Mouse (Mus musculus) heart, adult 2 months (tissue): ENCODE measurements around the gene Itga3. TPM values are rescaled to one million over a fixed set of nuclear protein-coding genes. Genes with fewer than 3 reads are reported as not detected.

ENCODE experiments used
- DNase-seq, 2 experiments: peaks; one replicate each; pipeline ENCODE4 v3.0.0; 2021
- H3K27ac ChIP-seq: fragments of 200-600 bp; 2 replicates; pipeline ENCODE4 v1.8.1; 2022
- H3K27me3 ChIP-seq: fragments of 200-500 bp; 2 replicates; pipeline ENCODE4 v1.6.1; 2012; ENCODE audit warnings: mild to moderate bottlenecking, low read length, inconsistent platforms, mixed read lengths; ENCODE audit not compliant: control insufficient read depth, insufficient read depth
- H3K36me3 ChIP-seq: fragments of 200-500 bp; 2 replicates; pipeline ENCODE4 v1.6.1; 2012; ENCODE audit warnings: low read length, inconsistent platforms; ENCODE audit not compliant: control insufficient read depth, insufficient read depth
- H3K4me1 ChIP-seq: fragments of 200-500 bp; 2 replicates; pipeline ENCODE4 v1.6.1; 2011; ENCODE audit warnings: low read length; ENCODE audit not compliant: control insufficient read depth, insufficient read depth
- H3K4me3 ChIP-seq: fragments of 200-600 bp; 2 replicates; pipeline ENCODE4 v1.8.1; 2022
- H3K79me2 ChIP-seq: fragments of 200-500 bp; replicated peaks from 2 replicates; pipeline ENCODE4 v1.6.1; 2012; ENCODE audit warnings: mild to moderate bottlenecking, inconsistent platforms, low read length, moderate library complexity, mixed read lengths; ENCODE audit not compliant: control insufficient read depth, insufficient read depth
- H3K9ac ChIP-seq: fragments of 200-500 bp; 2 replicates; pipeline ENCODE4 v1.6.1; 2012; ENCODE audit warnings: low read depth, mild to moderate bottlenecking, control low read depth, inconsistent platforms, low read length, mixed read lengths
- CTCF ChIP-seq: fragments of 200-600 bp; IDR thresholded peaks from 2 replicates; pipeline ENCODE4 v1.8.1; 2022; ENCODE audit warnings: antibody characterized with exemption, mild to moderate bottlenecking, moderate library complexity
- EP300 ChIP-seq: fragments of 200-500 bp; IDR thresholded peaks from 2 replicates; pipeline ENCODE4 v1.6.1; 2011; ENCODE audit warnings: low read depth, low read length, control low read depth; ENCODE audit not compliant: insufficient read depth
- POLR2A ChIP-seq: fragments of 200-500 bp; IDR thresholded peaks from 2 replicates; pipeline ENCODE4 v1.6.1; 2011; ENCODE audit warnings: mild to moderate bottlenecking, low read depth, low read length, control low read depth; ENCODE audit not compliant: insufficient read depth
- WGBS: fragments of 180-500 bp; shearing (Covaris S2); methylation state at CpG from one replicate; pipeline ENCODE4 v1.1.7; 2018; 5-methylcytosine and 5-hydroxymethylcytosine counted together
- intact Hi-C: fragments of 180-260 bp; cut with DNase I; formaldehyde crosslinking; loops from one replicate; pipeline ENCODE4 v1.15.1; 2025
- polyA plus RNA-seq: library from polyadenylated mRNA; depleted of rRNA; stranded (reverse); fragments of >200 nt; gene quantifications from 2 replicates; pipeline ENCODE4 v1.2.3, GENCODE M21; 2012
- total RNA-seq, 2 experiments: library from RNA; stranded (reverse); gene quantifications; 2 replicates each; pipeline ENCODE4 v1.2.3; 2021

Itga3 gene
- total and polyA plus RNA-seq, 3 experiments: 10.4 to 11.4 (median 10.6) TPM

- Histone ChIP-seq H3K4me3 (no peak within 1 kb of the TSS), H3K36me3 (no peaks in the 10 kb centered on the region)
Measured at GRCm38 (mm10) chr11:95119990-95120632, 43.5 kb upstream of the Itga3 start, which contains the start of gene Dlx3. TSS of gene Dlx3 (plus strand) at chr11:95120119.

GRCm38 (mm10) chr11:95118505-95118904, 41.9 kb upstream of the Itga3 start:
- peaks cover 19% of the 10 kb centered on the region for H3K27me3 ChIP-seq
- intact Hi-C loops: loop anchor here (5.0 to 10.0 kb wide), 2 partner anchors 184 to 276 kb away; no protein-coding TSS in a partner anchor

More at GRCm38 (mm10) chr11:95119990-95120632, 43.5 kb upstream of the Itga3 start, which contains the start of gene Dlx3:
- DNase-seq: no peak
- TF ChIP-seq POLR2A (no peak), EP300 (no peak), CTCF (no peak)
- Histone ChIP-seq H3K79me2 (no peaks in the 10 kb centered on the region), H3K4me1 (peaks cover 1% of the 10 kb centered on the region; the same call in 1 of the 2 replicates), H3K27ac (no peak within 1 kb of the TSS), H3K27me3 (peaks cover 25% of the 10 kb centered on the region), H3K9ac (no peak within 1 kb of the TSS)
- intact Hi-C loops: loop anchor here (5.0 to 10.0 kb wide), 2 partner anchors 182 to 275 kb away; no protein-coding TSS in a partner anchor
- 3% methylated on average over 55 of the region's 55 CpGs for WGBS

GRCm38 (mm10) chr11:95117030-95117429, 40.4 kb upstream of the Itga3 start:
- TF ChIP-seq EP300: peak; percentile 87; the same call in 1 of the 2 replicates
- TF ChIP-seq POLR2A: no peak
- peak; percentile 99 for TF ChIP-seq CTCF
- Histone ChIP-seq H3K4me3 (no peak overlapping the region), H3K4me1 (peaks cover 1% of the 10 kb centered on the region; the same call in 1 of the 2 replicates), H3K9ac (no peak overlapping the region), H3K27ac (no peak overlapping the region), H3K36me3 (no peaks in the 10 kb centered on the region), H3K79me2 (no peaks in the 10 kb centered on the region), H3K27me3 (peaks cover 17% of the 10 kb centered on the region)
- peak; percentile 66 to 67 for DNase-seq
- intact Hi-C loops: loop anchor here (1.0 to 10.0 kb wide), 5 partner anchors 115 to 404 kb away; no protein-coding TSS in a partner anchor
- 4% methylated on average over 6 of the region's 6 CpGs for WGBS

More at GRCm38 (mm10) chr11:95118505-95118904, 41.9 kb upstream of the Itga3 start:
- H3K27ac ChIP-seq: no peak overlapping the region
- H3K79me2 ChIP-seq: no peaks in the 10 kb centered on the region
- peaks cover 1% of the 10 kb centered on the region; the same call in 1 of the 2 replicates for H3K4me1 ChIP-seq
- WGBS: 3% methylated on average over 8 of the region's 8 CpGs
- peak; percentile 51 to 84 for DNase-seq
- H3K9ac ChIP-seq: no peak overlapping the region
- H3K36me3 ChIP-seq: no peaks in the 10 kb centered on the region
- H3K4me3 ChIP-seq: no peak overlapping the region
- TF ChIP-seq EP300 (peak; percentile 74; the same call in 1 of the 2 replicates), CTCF (peak; percentile 88), POLR2A (no peak)

GRCm38 (mm10) chr11:95110081-95110480, 33.5 kb upstream of the Itga3 start:
- no peak overlapping the region for H3K4me3 ChIP-seq
- H3K36me3 ChIP-seq: no peaks in the 10 kb centered on the region
- 84% methylated on average over 7 of the region's 7 CpGs for WGBS
- H3K4me1 ChIP-seq: peaks cover 2% of the 10 kb centered on the region
- DNase-seq: no peak
- TF ChIP-seq CTCF: no peak
- no peak for TF ChIP-seq EP300
- no peak for TF ChIP-seq POLR2A
- no peak overlapping the region for H3K9ac ChIP-seq
- H3K27me3 ChIP-seq: no peaks in the 10 kb centered on the region
- H3K27ac ChIP-seq: no peak overlapping the region
- intact Hi-C loops: loop anchor here (10.0 kb wide), 1 partner anchor 285 kb away; no protein-coding TSS in a partner anchor
- no peaks in the 10 kb centered on the region for H3K79me2 ChIP-seq

- WGBS: 86% methylated on average over 2 of the region's 2 CpGs
- H3K36me3 ChIP-seq: no peaks in the 10 kb centered on the region
- H3K27ac ChIP-seq: no peak overlapping the region
- H3K27me3 ChIP-seq: no peaks in the 10 kb centered on the region
- H3K4me1 ChIP-seq: peaks cover 5% of the 10 kb centered on the region
- no peak overlapping the region for H3K9ac ChIP-seq
- no peak for TF ChIP-seq EP300
- TF ChIP-seq CTCF: no peak
- no peak for TF ChIP-seq POLR2A
- H3K79me2 ChIP-seq: no peaks in the 10 kb centered on the region
- intact Hi-C loops: no loop called here
- H3K4me3 ChIP-seq: no peak overlapping the region
- DNase-seq: no peak
Measured at GRCm38 (mm10) chr11:95109000-95109399, 32.4 kb upstream of the Itga3 start.

- Histone ChIP-seq H3K27me3 (no peaks in the 10 kb centered on the region), H3K79me2 (no peaks in the 10 kb centered on the region), H3K4me3 (no peak overlapping the region), H3K4me1 (peaks cover 8% of the 10 kb centered on the region), H3K36me3 (no peaks in the 10 kb centered on the region), H3K27ac (no peak overlapping the region), H3K9ac (no peak overlapping the region)
- DNase-seq: peak; percentile 71 to 87
- 34% methylated on average over 23 of the region's 23 CpGs for WGBS
- intact Hi-C loops: loop anchor here (1.0 kb wide), 1 partner anchor 59 kb away; no protein-coding TSS in a partner anchor
- TF ChIP-seq CTCF (peak; percentile 100), POLR2A (no peak), EP300 (peak; percentile 87)
Measured at GRCm38 (mm10) chr11:95106440-95107236, 30.0 kb upstream of the Itga3 start.
